Mouse (Mus musculus) heart, embryonic 14.5 days (tissue): ENCODE results near the gene Ccdc153. TPM values are rescaled to one million over a fixed set of nuclear protein-coding genes. Genes with fewer than 3 reads are reported as not detected.
A peak's percentile ranks its signal among the peaks of the same experiment; 100 is the strongest.

Experiments
- ATAC-seq: fragments of 200-750 bp; cut with Nextera tagmentation; 2 replicates; pipeline ENCODE4 v1.8.0; 2017; ENCODE audit warnings: low read depth, moderate TSS enrichment; ENCODE audit not compliant: insufficient number of reproducible peaks, insufficient read depth, low FRiP score
- H3K27ac ChIP-seq, 2 experiments: fragments of 200-500 bp in 1 of 2; fragments of 300-500 bp in 1 of 2; sonication (generic) in 1 of 2; replicated peaks in 1 of 2; 2 replicates each; pipeline ENCODE4 v1.5.1; 2012 to 2014; ENCODE audit warnings: low read depth in 2 of 2, low read length in 2 of 2, control low read depth in 1 of 2, mild to moderate bottlenecking in 1 of 2, mixed read lengths in 1 of 2; ENCODE audit not compliant: control insufficient read depth in 1 of 2, insufficient read depth in 1 of 2
- H3K27me3 ChIP-seq: fragments of 300-500 bp; sonication (generic); 2 replicates; pipeline ENCODE4 v1.6.1; 2014; ENCODE audit warnings: mild to moderate bottlenecking, low read length, control low read depth; ENCODE audit not compliant: control insufficient read depth, insufficient read depth
- H3K36me3 ChIP-seq: fragments of 300-500 bp; sonication (generic); 2 replicates; pipeline ENCODE4 v1.6.1; 2014; ENCODE audit warnings: mild to moderate bottlenecking, control low read depth, low read length, mixed read lengths; ENCODE audit not compliant: control insufficient read depth, insufficient read depth
- H3K4me1 ChIP-seq, 2 experiments: fragments of 200-500 bp in 1 of 2; fragments of 300-500 bp in 1 of 2; sonication (generic) in 1 of 2; 2 replicates each; pipeline ENCODE4 v1.6.1; 2012 to 2014; ENCODE audit warnings: low read length in 2 of 2, control low read depth in 1 of 2, mixed read lengths in 1 of 2; ENCODE audit not compliant: control insufficient read depth in 2 of 2, insufficient read depth in 2 of 2
- H3K4me2 ChIP-seq: fragments of 300-500 bp; sonication (generic); 2 replicates; pipeline ENCODE4 v1.6.1; 2014; ENCODE audit warnings: mild to moderate bottlenecking, low read length
- H3K4me3 ChIP-seq, 2 experiments: fragments of 200-500 bp in 1 of 2; fragments of 300-500 bp in 1 of 2; sonication (generic) in 1 of 2; 2 replicates each; pipeline ENCODE4 v1.5.1; 2012 to 2014; ENCODE audit warnings: low read length in 2 of 2, mild to moderate bottlenecking in 2 of 2, control low read depth in 1 of 2, low read depth in 1 of 2, moderate library complexity in 1 of 2; ENCODE audit not compliant: control insufficient read depth in 1 of 2, insufficient read depth in 1 of 2
- H3K9ac ChIP-seq: fragments of 300-500 bp; sonication (generic); 2 replicates; pipeline ENCODE4 v1.6.1; 2014; ENCODE audit warnings: mild to moderate bottlenecking, low read length
- H3K9me3 ChIP-seq: fragments of 300-500 bp; sonication (generic); 2 replicates; pipeline ENCODE4 v1.6.1; 2016; ENCODE audit warnings: low read length, control low read depth; ENCODE audit not compliant: control insufficient read depth
- WGBS: fragments of 180-500 bp; shearing (Covaris S2); extraction: QIAGEN DNeasy Blood & Tissue Kit; methylation state at CpG from one replicate; pipeline ENCODE4 v1.1.7; 2014; 5-methylcytosine and 5-hydroxymethylcytosine counted together
- polyA plus RNA-seq: library from polyadenylated mRNA; unstranded; fragments of >200 nt; fragmentation: Nextera tagmentation; extraction: Ambion mirVana; gene quantifications from 2 replicates; pipeline ENCODE4 v1.2.1, GENCODE M21; 2014

Ccdc153 gene
- polyA plus RNA-seq, result not detected in 2 replicates

DNA sequence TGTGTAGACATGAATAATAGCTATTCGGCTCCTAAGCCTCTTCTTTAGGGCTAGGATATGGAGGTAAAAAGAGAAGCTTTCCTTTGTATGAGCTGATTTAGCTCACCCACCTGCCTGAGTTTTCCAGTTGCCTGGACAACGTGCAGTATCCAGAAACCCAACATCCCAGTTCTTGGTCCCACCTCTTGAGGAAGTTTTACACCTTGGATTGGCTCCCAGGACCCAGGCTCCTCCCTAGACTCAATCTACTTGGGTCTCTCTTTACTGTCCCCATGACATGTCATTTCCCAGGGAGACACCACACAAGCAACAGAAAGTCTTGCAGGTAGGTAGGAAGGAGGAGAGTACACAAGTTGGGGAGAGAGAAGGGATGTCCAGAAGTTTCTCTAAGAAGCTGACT is at the start of gene Ccdc153:
Gene Ccdc153, plus strand, starts transcription at position 278 of the 400 bp plus-strand sequence.
- no peak for ATAC-seq
- 47% methylated on average over 2 of the region's 2 CpGs for WGBS
- Histone ChIP-seq H3K9me3 (no peaks in the 10 kb centered on the region), H3K36me3 (no peaks in the 10 kb centered on the region), H3K27ac (no peak within 1 kb of the TSS), H3K4me3 (no peak within 1 kb of the TSS), H3K27me3 (no peaks in the 10 kb centered on the region), H3K4me1 (no peaks in the 10 kb centered on the region), H3K9ac (no peak within 1 kb of the TSS), H3K4me2 (no peak within 1 kb of the TSS)

DNA sequence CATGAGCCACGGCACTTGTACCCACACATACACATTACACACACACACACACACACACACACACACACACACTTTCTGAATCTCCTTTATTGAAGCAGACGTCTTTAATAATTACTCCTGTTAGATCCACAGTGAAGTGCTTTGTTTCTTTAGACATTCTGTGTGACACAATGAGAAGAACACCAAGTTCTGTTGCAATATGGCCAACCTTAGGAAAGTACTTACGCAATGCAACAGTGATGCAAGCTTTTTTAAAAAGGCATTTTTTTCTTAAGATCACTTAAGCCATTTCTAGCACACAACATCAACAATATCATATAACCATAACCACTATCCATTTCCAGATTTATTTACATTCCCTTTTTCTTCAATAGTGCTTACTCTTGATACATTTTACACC is 49.3 kb upstream of the Ccdc153 start:
- no peaks in the 10 kb centered on the region for H3K9me3 ChIP-seq
- H3K36me3 ChIP-seq, result peaks cover 7% of the 10 kb centered on the region
- no peak overlapping the region for H3K9ac ChIP-seq
- peaks cover 5 to 23% of the 10 kb centered on the region in 2 experiments for H3K4me1 ChIP-seq
- no peaks in the 10 kb centered on the region for H3K27me3 ChIP-seq
- H3K4me3 ChIP-seq, result no peak overlapping the region
- no peak for ATAC-seq
- no peak overlapping the region for H3K4me2 ChIP-seq
- no peak overlapping the region for H3K27ac ChIP-seq
- WGBS, result 92% methylated on average over 3 of the region's 3 CpGs

DNA sequence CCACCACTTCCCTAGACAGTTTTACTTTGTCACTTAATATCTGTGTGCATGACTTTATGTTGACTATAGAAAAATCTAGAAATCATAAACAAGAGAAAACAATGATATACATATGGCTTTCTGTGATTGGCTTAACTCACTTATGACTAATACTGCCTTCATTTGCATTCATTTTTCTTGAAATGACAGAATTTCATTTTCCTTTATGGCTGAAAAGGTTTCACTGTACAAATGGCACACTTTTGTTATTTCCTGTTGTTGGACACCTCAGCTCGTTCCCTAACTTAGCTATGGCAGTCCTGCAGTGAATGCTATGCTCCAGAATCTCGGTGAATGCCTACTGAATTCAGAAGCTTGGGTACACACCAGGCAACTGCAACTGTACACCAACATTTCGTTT is 48.2 kb upstream of the Ccdc153 start:
- H3K27ac ChIP-seq, result no peak overlapping the region
- no peak overlapping the region for H3K4me3 ChIP-seq
- no peak overlapping the region for H3K4me2 ChIP-seq
- H3K4me1 ChIP-seq, result peaks cover 5 to 21% of the 10 kb centered on the region in 2 experiments
- no peaks in the 10 kb centered on the region for H3K27me3 ChIP-seq
- WGBS, result 71% methylated on average over 3 of the region's 3 CpGs
- H3K36me3 ChIP-seq, result peaks cover 14% of the 10 kb centered on the region
- H3K9me3 ChIP-seq, result no peaks in the 10 kb centered on the region
- no peak for ATAC-seq
- no peak overlapping the region for H3K9ac ChIP-seq

DNA sequence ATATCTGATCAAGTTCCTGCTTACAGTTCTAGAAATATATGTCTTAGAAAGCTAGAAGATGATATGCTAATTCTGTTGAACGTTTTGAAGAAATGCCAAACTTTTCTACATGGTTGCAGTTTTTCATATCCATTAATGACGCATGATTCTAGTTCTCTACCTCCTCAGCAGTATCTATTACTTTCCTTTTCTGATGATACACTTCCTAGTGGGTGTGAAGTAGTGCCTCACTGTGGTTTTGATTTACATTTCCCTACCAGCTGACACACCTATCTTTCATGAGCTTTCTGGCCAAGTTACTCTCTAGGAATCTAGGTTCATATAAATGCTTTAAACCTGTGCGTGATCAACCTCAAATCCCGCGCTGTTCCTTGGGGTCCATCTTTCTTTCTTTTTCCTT is 47.7 kb upstream of the Ccdc153 start:
- no peak for ATAC-seq
- 89% methylated on average over 5 of the region's 5 CpGs for WGBS
- H3K4me3 ChIP-seq, result no peak overlapping the region
- H3K4me2 ChIP-seq, result no peak overlapping the region
- no peak overlapping the region for H3K9ac ChIP-seq
- H3K9me3 ChIP-seq, result no peaks in the 10 kb centered on the region
- no peak overlapping the region for H3K27ac ChIP-seq
- H3K27me3 ChIP-seq, result no peaks in the 10 kb centered on the region
- H3K36me3 ChIP-seq, result peaks cover 19% of the 10 kb centered on the region
- peaks cover 5 to 16% of the 10 kb centered on the region in 2 experiments for H3K4me1 ChIP-seq

DNA sequence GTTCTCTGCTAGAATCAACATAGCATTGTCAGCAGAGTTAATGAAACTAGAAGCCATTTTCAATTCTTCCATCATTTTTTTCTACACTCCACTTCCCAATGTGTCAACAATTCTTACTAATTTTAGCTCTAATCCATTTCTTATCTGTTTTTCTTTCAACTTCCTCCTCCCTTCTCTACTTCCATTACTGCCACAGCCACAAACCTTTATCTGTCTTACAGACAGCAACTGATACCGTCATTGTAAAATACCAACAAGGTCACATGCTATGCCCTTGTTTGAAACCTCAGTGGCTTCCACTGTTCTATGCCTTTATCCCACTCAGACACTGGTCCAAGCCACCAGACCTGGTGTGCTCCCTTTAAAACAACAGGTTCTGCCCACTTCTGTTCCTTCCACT is 46.5 kb upstream of the Ccdc153 start:
- Histone ChIP-seq H3K36me3 (peaks cover 31% of the 10 kb centered on the region), H3K27ac (peak overlapping the region; percentile 46 to 61), H3K4me2 (no peak overlapping the region)

DNA sequence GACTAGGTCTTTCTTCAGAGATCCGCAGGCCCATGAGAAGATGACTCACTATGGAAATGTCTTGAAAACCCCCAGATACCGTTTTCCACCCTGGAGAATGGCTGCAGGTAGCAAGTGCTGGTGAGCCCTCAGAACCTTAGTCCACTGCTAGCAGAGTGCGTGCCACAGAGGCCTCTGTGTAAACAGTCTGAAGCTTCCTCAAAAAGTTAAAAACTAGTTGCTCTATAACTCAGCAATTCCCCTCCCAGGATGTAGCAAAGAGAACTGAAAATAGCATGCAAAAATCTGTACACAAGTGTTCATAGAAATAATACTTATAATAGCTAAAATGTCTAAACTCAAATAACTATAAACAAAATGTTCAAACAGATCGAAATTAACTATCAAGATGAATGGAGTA is 44.1 kb upstream of the Ccdc153 start:
- ATAC-seq, result no peak
- 84% methylated on average over 4 of the region's 4 CpGs for WGBS
- no peak overlapping the region for H3K27ac ChIP-seq
- peaks cover 5 to 10% of the 10 kb centered on the region in 2 experiments for H3K4me1 ChIP-seq
- no peak overlapping the region for H3K9ac ChIP-seq
- peaks cover 47% of the 10 kb centered on the region for H3K36me3 ChIP-seq
- no peak overlapping the region for H3K4me2 ChIP-seq
- H3K4me3 ChIP-seq, result no peak overlapping the region
- no peaks in the 10 kb centered on the region for H3K9me3 ChIP-seq
- no peaks in the 10 kb centered on the region for H3K27me3 ChIP-seq

More for the DNA sequence above, 46.5 kb upstream of the Ccdc153 start:
- Histone ChIP-seq H3K4me1 (peaks cover 5 to 10% of the 10 kb centered on the region in 2 experiments), H3K9me3 (no peaks in the 10 kb centered on the region), H3K9ac (no peak overlapping the region), H3K4me3 (no peak overlapping the region), H3K27me3 (no peaks in the 10 kb centered on the region)
- 2% methylated on average over 1 of the region's 1 CpGs for WGBS
- no peak for ATAC-seq

DNA sequence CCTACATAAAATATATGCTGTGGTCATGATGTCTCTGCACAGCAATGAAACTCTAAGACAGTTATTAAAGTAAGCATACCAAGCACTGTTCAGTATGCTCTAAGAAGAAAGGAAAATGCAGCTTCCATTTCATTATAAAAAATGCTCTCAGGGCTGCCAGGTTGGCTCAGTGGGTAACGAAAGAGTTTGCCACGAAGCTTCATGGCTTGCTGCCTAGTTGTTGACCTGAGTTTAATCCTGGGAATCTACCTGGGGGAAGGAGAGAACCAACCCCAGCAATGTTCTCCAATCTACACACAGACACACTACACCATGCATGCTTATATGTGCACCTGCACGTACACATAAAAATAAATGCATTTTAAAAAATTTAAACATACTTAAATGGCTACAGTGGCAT is 41.3 kb upstream of the Ccdc153 start:
- H3K36me3 ChIP-seq, result peaks cover 44% of the 10 kb centered on the region
- peaks cover 1 to 3% of the 10 kb centered on the region in 2 experiments for H3K4me1 ChIP-seq
- no peak overlapping the region for H3K4me2 ChIP-seq
- H3K9me3 ChIP-seq, result no peaks in the 10 kb centered on the region
- ATAC-seq, result no peak
- no peak overlapping the region for H3K27ac ChIP-seq
- 87% methylated on average over 3 of the region's 3 CpGs for WGBS
- no peaks in the 10 kb centered on the region for H3K27me3 ChIP-seq
- H3K9ac ChIP-seq, result no peak overlapping the region
- H3K4me3 ChIP-seq, result no peak overlapping the region

DNA sequence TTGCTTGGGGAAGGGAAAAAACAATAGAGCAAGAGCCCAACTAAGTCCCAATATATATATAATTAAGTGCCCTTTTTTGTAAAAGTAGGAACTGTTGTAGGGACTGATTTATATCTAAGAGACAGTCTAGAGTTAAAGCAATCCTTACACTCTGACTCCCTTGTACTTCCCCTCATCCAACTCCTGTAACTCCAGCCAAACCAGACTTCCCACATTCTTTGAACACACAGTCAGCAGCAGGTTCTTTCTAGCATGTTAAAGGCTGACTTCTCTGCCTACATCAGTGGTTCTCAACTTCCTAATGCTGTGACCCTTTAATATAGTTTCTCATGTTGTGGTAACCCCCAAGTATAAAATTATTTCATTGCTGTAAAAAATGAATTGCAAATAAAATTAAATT is 40.9 kb upstream of the Ccdc153 start:
- Histone ChIP-seq H3K4me3 (no peak overlapping the region), H3K36me3 (peaks cover 47% of the 10 kb centered on the region), H3K27ac (no peak overlapping the region), H3K4me2 (no peak overlapping the region), H3K9ac (no peak overlapping the region), H3K4me1 (no peaks in the 10 kb centered on the region), H3K27me3 (no peaks in the 10 kb centered on the region), H3K9me3 (no peaks in the 10 kb centered on the region)
- ATAC-seq, result no peak
